Mouse (Mus musculus) lung, postnatal 14 days (tissue): ENCODE data around the gene Arl2bp.

Source experiments
- DNase-seq: peaks from one replicate; pipeline ENCODE4 v3.0.0; 2021

Arl2bp gene

DNA sequence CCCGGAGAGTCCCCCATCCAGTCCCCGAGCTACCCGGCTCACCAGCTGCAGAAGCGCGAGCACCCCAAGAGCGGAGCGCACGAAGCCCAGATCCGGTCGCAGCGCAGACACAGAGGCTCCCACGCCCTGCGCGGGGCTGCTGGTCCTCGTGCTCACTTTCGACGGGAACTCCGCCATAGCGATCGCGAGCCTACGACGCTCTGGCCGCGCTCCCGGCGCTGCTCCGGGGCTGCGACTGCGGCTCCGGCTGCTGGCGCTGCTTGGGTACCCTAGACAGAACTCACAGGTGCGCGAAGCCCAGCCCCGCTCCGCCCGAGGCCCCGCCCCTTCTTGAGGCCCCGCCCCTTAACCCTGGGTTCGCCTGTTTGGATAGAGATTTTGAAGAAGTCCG lies 29.6 kb downstream of the Arl2bp start, which contains the start of gene Pllp:
TSS of gene Pllp (minus strand) at position 285 of the 391 bp plus-strand sequence.
- DNase-seq, result peak; percentile 46

DNA sequence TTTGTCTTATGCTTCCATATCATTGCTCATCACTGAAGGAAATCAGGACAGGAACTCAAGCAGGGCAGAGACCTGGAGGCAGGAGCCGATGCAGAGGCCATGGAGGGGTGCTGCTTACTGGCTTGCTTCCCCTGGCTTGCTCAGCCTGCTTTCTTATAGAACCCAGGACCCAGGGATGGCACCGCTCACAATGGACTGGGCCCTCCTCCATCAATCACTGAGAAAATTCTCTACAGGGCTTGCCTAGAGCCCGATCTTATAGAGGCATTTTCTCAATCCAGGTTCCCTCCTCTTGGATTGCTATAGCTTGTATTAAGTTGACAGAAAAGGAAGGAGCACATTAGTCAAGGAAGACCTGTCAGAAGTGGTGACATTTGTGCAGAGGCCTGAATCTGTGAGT lies 30.2 kb downstream of the Arl2bp start:
- no peak for DNase-seq

DNA sequence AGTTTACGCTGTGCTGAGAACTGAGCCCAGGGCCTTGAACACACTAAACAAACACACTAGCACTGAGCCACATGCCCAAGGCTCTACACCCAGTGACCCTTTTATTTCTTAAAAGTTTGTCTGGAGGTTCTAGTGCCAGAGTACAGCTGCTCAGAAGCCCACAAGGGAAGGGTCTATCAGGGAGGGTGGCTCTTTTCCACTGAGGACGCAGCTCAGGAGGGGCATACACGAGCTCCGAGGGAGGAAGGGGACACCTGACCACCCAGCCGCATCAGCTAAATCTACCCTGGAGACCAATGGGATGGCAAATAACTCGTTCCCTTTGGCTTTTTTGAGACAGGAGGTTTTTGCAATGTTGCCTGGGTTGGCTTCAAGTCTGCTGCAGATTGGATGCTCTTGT lies 31.6 kb downstream of the Arl2bp start:
- DNase-seq, result no peak

DNA sequence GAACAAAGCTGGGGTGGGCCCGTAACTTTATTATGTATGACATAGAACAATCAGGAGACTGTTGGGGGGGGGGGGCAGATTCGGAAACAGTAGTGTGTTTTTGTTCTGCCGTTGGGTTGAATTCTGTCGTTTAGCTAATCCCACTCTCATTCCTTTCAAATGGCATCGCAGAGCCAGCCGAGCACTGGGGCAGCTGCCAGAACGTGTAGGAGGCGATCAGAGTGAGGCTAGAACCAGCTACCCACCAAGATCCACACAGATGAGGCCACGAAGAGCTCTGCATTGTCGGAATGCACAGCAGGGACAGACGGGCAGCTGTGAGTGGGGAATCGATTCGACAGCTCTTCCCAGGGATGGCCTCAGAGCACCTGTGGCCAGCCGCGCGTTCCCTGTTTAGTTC lies 33.0 kb downstream of the Arl2bp start:
- no peak for DNase-seq

DNA sequence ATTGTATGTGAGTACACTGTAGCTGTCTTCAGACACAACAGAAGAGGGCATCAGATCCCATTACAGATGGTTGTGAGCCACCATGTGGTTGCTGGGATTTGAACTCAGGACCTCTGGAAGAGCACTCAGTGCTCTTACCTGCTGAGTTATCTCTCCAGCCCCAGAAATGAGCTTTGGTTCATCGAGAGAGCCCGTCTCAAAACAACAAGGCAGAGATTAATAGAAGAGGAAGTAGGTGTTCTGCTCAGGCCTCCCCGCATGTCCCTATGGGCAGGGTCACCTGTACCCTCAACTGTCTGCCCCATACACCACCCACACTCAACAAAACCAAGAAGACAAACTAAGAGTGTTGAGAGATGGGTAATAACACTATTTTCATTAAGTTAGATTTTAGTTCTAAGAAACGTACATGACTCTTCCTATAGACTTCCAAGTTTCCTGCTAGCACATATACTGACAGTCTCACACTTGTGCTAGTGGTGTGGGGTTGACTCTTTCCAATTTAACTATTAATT lies 34.1 kb downstream of the Arl2bp start:
- no peak for DNase-seq

DNA sequence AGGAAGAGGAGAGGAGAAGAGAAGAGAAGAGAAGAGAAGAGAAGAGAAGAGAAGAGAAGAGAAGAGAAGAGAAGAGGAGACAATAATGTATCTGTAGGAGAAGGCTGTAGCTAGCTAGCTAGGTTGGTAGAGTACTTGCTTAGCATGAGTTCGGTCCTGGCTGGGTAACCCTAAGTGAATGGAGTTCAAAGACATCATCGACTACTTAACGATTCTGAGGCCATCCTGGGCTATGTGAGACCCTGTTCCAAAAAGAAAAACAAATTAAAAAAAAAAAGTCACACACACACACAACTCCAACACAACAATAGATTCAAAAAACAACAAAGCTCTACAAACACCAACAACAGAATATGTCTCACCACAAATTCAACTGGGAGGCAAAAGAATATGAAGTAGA lies 35.8 kb downstream of the Arl2bp start:
- DNase-seq, result no peak

DNA sequence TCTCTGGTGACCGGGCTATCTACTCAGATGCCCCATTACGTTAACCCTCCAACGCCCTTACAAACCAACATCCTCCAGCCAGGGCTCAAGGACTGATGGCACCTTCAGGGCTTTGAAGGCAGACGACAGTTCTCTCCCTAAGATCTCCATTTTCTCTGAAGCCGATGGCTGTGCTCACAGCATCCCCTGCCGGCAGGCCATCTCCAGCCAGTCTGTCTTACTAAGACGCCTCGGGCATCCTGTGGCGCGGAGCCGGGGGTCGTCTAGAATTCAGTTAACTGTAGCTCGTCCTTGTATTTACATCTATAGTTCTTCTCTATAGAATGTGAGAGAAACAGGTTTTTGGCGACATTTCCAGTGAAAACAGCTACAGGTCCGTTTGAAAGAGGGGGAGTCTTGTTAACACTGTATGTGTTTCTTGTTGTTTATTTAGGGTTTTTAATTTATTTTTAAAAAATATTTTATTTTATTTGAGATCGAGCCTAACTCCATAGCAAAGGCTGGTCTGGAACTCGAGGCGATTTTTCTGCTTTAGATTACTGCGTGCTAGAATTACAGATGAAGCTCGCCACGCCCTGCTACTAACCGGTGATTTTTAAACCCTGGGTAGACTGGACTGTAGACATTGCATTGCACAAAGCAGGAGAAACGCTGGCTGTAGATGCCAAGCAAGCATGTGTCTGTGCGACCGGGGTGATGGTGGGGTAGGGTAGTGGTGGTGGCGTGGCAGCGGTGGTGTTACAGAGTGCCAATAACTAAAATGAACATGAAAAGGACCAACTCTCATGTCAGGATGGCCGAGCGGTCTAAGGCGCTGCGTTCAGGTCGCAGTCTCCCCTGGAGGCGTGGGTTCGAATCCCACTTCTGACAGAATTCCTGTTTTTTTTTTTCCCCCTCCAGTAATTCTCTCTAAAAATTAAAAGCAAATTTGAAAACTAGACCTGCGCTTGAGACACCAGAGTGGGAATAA lies 36.7 kb downstream of the Arl2bp start:
- peak; percentile 86 for DNase-seq

DNA sequence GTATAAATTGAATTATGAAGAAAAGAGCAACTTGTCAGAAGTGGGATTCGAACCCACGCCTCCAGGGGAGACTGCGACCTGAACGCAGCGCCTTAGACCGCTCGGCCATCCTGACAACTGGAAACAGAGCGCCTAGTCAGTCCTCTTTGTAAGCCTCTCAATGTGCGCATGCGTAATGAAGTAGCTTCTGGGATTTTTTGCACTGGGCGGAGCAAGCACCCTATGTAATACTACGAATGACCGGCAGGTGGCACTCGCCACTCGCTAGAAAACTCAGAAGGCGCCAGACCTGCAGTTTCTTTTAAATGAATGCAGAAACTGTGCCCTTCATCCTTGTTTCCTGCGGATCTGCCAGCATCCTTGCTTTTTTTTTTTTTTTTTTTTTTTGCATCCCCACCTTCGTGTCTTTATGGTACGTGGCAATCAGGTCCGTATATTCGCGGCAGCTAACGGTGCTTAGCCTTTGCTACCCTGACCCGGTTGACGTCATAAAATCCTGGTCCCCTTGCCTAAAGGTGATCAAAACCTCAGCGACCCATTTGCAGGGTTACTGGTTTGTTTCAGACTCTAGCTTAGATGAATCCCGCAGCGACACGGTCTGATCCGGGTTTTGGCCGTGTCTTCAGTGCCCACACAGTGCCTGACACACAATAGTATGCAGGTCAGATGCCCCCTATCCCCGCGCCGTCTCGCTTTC lies 37.7 kb downstream of the Arl2bp start:
- DNase-seq, result peak; percentile 99

DNA sequence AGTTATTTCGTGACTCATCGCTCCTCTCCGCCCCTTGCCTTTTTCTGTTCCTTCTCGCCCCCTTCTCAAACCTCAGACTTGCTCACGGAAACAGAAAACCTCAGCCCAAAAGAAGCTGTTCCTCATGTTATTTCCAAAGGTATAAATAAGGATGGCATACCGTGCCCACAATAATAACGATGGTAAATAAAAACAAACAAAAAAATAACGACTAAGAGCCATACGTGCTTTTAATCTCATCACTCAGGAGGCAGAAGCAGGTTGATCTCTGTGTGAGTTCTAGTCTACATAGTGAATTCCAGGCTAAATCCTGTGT lies 38.2 kb downstream of the Arl2bp start:
- no peak for DNase-seq

DNA sequence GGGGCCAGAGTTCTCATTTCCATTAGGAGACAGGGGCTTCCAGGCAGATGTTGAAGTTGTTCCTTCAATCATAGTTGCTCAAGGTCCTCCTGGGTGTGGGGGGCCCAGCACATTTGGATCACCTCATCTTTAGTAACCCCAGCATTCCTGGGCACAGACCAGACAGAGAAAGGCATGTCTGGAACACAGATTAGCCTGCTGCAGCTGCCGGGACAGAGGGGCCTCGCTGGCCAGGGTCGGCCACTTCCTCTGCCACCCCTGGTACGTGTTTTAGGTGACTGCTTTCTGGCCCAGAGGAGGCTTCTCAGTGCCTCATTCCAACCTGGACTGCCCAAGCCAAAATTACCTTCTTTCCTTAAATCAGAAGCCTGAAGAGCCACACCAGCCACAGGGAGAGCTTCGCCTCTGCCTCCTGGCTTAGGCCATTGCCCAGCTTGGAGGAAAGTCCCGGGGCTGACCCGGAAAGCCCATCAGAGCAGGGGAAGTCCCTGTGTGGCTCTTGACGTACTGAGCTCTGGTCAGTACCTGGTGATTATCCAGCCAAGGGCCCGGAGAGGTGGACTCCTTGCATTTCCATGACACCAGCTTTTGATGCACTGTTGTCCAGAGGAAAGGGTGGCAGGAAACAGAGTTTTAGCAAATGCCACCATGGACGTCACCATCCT lies 39.3 kb downstream of the Arl2bp start:
- no peak for DNase-seq

DNA sequence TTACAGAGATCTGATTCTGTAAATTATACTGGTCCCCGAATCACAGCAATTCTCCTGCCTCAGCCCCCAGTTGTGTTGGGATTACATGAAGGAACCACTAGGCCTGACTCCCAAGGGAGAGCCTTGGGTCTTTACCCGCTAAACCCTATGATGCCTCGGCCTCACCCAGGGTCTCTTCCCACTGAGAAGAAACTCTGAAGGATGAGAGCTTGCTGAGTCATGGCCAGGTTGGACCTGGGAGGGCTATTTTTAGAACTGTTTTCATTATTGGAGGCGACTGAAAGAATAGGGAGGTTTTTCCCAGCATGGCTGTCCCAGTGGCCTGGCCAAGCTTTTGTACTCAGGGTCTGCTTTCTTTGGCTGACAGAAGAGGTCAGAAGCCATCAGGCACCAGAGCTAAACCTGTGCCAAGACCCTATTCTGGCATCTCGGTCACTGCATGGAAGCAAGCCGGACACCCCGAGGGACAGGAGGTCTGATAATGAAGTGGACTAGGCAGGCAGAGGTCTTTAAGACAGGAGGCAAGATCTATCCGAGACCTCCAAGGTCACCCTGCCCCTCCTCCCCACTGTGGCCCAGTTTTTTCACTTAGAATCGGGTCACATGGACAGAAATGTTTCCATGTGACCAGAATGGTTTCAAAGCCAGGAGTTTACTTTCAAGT lies 40.5 kb downstream of the Arl2bp start:
- DNase-seq, result no peak

DNA sequence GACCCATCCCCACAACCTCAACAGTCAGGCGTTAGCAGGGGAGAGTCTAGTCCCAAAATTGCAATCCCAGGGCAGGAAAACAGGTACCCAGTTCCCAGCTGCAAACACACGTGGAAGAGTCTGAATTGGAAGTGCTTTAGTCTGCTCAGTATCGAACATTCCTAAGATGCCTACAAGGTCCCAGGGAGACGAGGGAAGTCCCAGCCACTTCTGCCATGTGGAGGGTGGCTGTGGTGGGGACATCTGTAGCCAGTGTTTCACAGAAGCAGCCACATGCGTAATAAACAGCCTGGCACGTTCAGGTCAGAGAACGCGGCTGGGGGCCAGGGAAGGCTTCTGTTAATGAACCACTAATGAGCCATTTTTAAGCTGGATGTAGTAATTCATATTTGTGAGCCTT lies 43.9 kb downstream of the Arl2bp start:
- DNase-seq, result no peak

DNA sequence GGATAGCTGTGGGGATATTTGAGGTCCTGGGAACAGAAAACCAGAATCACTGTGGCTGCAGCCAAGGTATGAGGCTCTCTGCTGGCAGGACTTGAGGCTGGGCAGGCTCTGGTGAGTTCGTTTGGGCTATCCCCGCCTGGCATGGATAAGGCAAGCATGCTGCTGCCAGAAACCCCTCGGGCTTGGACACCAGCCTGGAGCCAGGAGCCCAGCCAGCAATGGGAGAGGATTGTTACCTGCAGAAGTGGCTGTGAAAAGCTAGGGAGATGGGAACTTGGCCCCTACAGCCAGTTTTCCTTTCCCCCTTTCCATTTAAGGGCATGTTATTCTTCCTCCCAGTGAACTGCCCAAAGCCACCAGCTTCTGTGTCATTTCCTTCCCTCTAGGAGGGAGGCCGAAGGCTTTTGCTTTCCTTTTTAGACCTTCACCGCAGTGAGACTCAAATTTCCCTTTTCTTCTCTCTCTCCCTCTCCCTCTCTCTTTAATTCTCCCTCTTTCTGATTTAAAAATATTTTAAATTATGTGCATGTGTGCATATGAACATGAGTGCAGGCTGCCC lies 44.8 kb downstream of the Arl2bp start:
- no peak for DNase-seq

DNA sequence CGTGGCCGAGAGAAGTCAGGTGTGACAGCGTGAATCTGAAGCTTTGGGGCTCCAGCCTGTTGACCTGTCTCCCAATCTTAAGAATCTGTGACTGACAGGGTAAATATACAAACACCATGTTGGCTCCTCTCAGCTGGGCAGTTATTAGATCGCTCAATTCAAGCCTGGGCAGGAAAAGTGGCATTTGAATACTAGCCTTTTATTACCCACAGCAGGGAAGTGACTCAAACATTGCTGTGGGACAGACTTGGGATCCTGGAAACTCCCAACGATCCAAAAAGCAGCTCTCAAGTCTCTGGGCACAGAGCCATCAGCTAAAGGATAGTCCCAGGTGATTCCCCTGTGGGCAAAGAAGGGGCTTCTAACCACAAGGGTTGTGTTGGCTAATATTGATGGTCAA lies 48.2 kb downstream of the Arl2bp start:
- DNase-seq, result no peak

DNA sequence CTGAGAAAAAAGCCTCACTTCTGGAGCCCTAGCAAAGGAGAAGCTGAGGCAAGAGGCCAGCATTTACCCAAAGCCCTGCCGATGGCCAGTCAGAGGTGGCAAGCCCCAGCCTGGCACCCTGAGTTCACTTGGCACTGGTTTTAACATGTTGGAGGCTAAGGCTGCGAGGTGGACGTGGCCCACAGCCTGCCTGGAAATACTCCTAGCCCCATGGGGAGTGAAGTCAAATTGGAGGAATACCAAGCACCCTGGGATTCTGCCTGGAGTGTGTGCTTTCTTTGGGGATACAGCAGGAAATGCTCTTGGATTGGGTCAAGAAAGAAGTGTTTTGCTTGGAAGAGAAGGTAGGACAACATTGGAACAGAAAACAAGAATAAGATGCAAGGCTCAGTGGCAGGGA lies 49.5 kb downstream of the Arl2bp start:
- no peak for DNase-seq

DNA sequence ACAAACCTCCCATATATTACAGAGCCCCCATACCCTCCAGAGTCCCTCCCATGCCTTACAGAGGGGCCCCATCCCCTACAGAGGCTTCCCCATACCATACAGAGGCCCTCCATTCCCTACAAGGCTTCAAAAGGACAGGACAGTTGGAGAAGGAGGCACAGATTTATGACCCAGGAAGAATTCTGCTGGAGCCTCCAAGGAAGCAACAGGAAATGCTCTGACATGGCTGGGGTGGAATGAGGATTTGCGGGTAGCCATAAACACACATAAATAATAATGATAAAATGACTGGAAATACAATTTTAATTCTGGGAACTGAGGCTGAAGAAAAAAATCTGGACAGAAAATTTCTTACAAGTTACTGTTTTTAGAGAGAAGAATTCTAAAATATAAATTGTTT lies 50.4 kb downstream of the Arl2bp start:
- no peak for DNase-seq
